Mouse (Mus musculus) MEL-GATA-1-ER (cell line): ENCODE data around the gene Blm.

Experiments used
- DNase-seq: peaks from one replicate; pipeline ENCODE4 v3.0.0-alpha.2; 2012; ENCODE audit warnings: low read depth; ENCODE audit errors: extremely low read depth

The Blm gene

GRCm38 (mm10) chr7:80461891-80462290 lies 73.0 kb downstream of the Blm start:
- no peak for DNase-seq

- DNase-seq: no peak
These were observed 74.0 kb downstream of the Blm start for GRCm38 (mm10) chr7:80460892-80461291.

GRCm38 (mm10) chr7:80460199-80460598 lies 74.7 kb downstream of the Blm start:
- no peak for DNase-seq

- no peak for DNase-seq
These were observed 77.0 kb downstream of the Blm start for GRCm38 (mm10) chr7:80457831-80458343.

- no peak for DNase-seq
These were observed 77.7 kb downstream of the Blm start for GRCm38 (mm10) chr7:80457241-80457640.

GRCm38 (mm10) chr7:80456327-80456726 lies 78.6 kb downstream of the Blm start:
- no peak for DNase-seq

GRCm38 (mm10) chr7:80455505-80456160 lies 79.3 kb downstream of the Blm start:
- DNase-seq: peak; percentile 66

GRCm38 (mm10) chr7:80454786-80455185 lies 80.1 kb downstream of the Blm start:
- DNase-seq: no peak

- no peak for DNase-seq
These were observed 80.9 kb downstream of the Blm start for GRCm38 (mm10) chr7:80453997-80454396.

GRCm38 (mm10) chr7:80453121-80453520 lies 81.8 kb downstream of the Blm start:
- DNase-seq: no peak

GRCm38 (mm10) chr7:80452241-80452640 lies 82.7 kb downstream of the Blm start:
- DNase-seq: no peak

GRCm38 (mm10) chr7:80451550-80452232 lies 83.2 kb downstream of the Blm start:
- no peak for DNase-seq

- DNase-seq: no peak
These were observed 84.6 kb downstream of the Blm start for GRCm38 (mm10) chr7:80450354-80450753.

GRCm38 (mm10) chr7:80449620-80450091 lies 85.3 kb downstream of the Blm start:
- peak; percentile 86 for DNase-seq

- DNase-seq: no peak
These were observed 87.6 kb downstream of the Blm start for GRCm38 (mm10) chr7:80447336-80447735.

- DNase-seq: no peak
These were observed 88.6 kb downstream of the Blm start for GRCm38 (mm10) chr7:80446221-80446878.

- DNase-seq: peak; percentile 86
These were observed 89.4 kb downstream of the Blm start for GRCm38 (mm10) chr7:80445492-80445891.

- peak; percentile 91 for DNase-seq
These were observed 90.3 kb downstream of the Blm start for GRCm38 (mm10) chr7:80444401-80445249.

- no peak for DNase-seq
These were observed 91.8 kb downstream of the Blm start for GRCm38 (mm10) chr7:80443124-80443523.

- DNase-seq: no peak
These were observed 92.7 kb downstream of the Blm start for GRCm38 (mm10) chr7:80441986-80442904.
